Mouse (Mus musculus) lung, postnatal 0 days (tissue): ENCODE data around the gene Zfp296.

Source experiments
- CTCF ChIP-seq: IDR thresholded peaks from 2 replicates; pipeline ENCODE4 v1.5.1; 2016; ENCODE audit warnings: antibody characterized with exemption, mild to moderate bottlenecking
- EP300 ChIP-seq: IDR thresholded peaks from 2 replicates; pipeline ENCODE4 v1.6.1; 2016; ENCODE audit warnings: antibody characterized with exemption, mild to moderate bottlenecking, control low read depth

GRCm38 (mm10) chr7:19549394-19549793 lies 27.7 kb upstream of the Zfp296 start:
- no peak for TF ChIP-seq CTCF
- TF ChIP-seq EP300, result no peak
